Mouse (Mus musculus): ENCODE measurements around the gene Mrln. TPM values are rescaled to one million over a fixed set of nuclear protein-coding genes. Genes with fewer than 3 reads are reported as not detected.
A peak's percentile ranks its signal among the peaks of the same experiment; 100 is the strongest.

Gene Mrln
- polyA plus RNA-seq (2015; fragmentation: Nextera tagmentation; extraction: Ambion mirVana), result 0.65 and 1.6 TPM in 2 replicates

GRCm38 (mm10) chr10:70204505-70205399 is at the start of gene Mrln:
Gene Mrln, plus strand, starts transcription at chr10:70204664.
- ATAC-seq (replicated peaks), result no peak
- H3K27ac ChIP-seq (replicated peaks), result no peak within 1 kb of the TSS
- no peaks in the 10 kb centered on the region for H3K27me3 ChIP-seq
- H3K36me3 ChIP-seq, result no peaks in the 10 kb centered on the region
- no peak within 1 kb of the TSS for H3K4me3 ChIP-seq
- H3K4me1 ChIP-seq, result peaks cover 12% of the 10 kb centered on the region
- H3K9me3 ChIP-seq, result no peaks in the 10 kb centered on the region
- H3K4me2 ChIP-seq (replicated peaks), result no peak within 1 kb of the TSS
- WGBS, result 54% methylated on average over 17 of the region's 17 CpGs
- no peak within 1 kb of the TSS for H3K9ac ChIP-seq (replicated peaks)

GRCm38 (mm10) chr10:70156431-70157165 is 47.9 kb upstream of the Mrln start:
- no peaks in the 10 kb centered on the region for H3K9me3 ChIP-seq
- no peaks in the 10 kb centered on the region for H3K4me1 ChIP-seq
- ATAC-seq (replicated peaks), result no peak
- H3K27ac ChIP-seq (replicated peaks), result no peak overlapping the region
- no peak overlapping the region for H3K9ac ChIP-seq (replicated peaks)
- no peak overlapping the region for H3K4me3 ChIP-seq
- H3K4me2 ChIP-seq (replicated peaks), result no peak overlapping the region
- 70% methylated on average over 3 of the region's 3 CpGs for WGBS
- H3K36me3 ChIP-seq, result peaks cover 13% of the 10 kb centered on the region; the same call in 1 of the 2 replicates
- no peaks in the 10 kb centered on the region for H3K27me3 ChIP-seq

GRCm38 (mm10) chr10:70159651-70160320 is 44.7 kb upstream of the Mrln start:
- WGBS, result 71% methylated on average over 12 of the region's 12 CpGs
- peaks cover 6% of the 10 kb centered on the region; the same call in 1 of the 2 replicates for H3K4me1 ChIP-seq
- H3K27me3 ChIP-seq, result no peaks in the 10 kb centered on the region
- H3K9ac ChIP-seq (replicated peaks), result no peak overlapping the region
- H3K4me3 ChIP-seq, result no peak overlapping the region
- H3K4me2 ChIP-seq (replicated peaks), result no peak overlapping the region
- H3K36me3 ChIP-seq, result 0 out of 2 replicates have a peak, but pooled peaks cover 10% of the 10 kb centered on the region
- no peak overlapping the region for H3K27ac ChIP-seq (replicated peaks)
- no peak for ATAC-seq (replicated peaks)
- no peaks in the 10 kb centered on the region for H3K9me3 ChIP-seq

- Histone ChIP-seq H3K9me3 (no peaks in the 10 kb centered on the region), H3K36me3 (0 out of 2 replicates have a peak, but pooled peaks cover 6% of the 10 kb centered on the region), H3K27ac (replicated peaks) (no peak overlapping the region), H3K4me2 (replicated peaks) (no peak overlapping the region), H3K4me1 (peaks cover 6% of the 10 kb centered on the region; the same call in 1 of the 2 replicates), H3K9ac (replicated peaks) (no peak overlapping the region), H3K27me3 (no peaks in the 10 kb centered on the region), H3K4me3 (no peak overlapping the region)
- WGBS, result 90% methylated on average over 12 of the region's 12 CpGs
- no peak for ATAC-seq (replicated peaks)
Observed at GRCm38 (mm10) chr10:70160811-70161210, 43.7 kb upstream of the Mrln start.

- Histone ChIP-seq H3K27me3 (no peaks in the 10 kb centered on the region), H3K36me3 (no peaks in the 10 kb centered on the region), H3K9me3 (no peaks in the 10 kb centered on the region), H3K4me3 (no peak overlapping the region), H3K4me2 (replicated peaks) (no peak overlapping the region), H3K9ac (replicated peaks) (no peak overlapping the region), H3K4me1 (peaks cover 6% of the 10 kb centered on the region; the same call in 1 of the 2 replicates), H3K27ac (replicated peaks) (no peak overlapping the region)
- WGBS, result 93% methylated on average over 14 of the region's 14 CpGs
- no peak for ATAC-seq (replicated peaks)
Observed at GRCm38 (mm10) chr10:70161504-70161903, 43.0 kb upstream of the Mrln start.

- peaks cover 6% of the 10 kb centered on the region; the same call in 1 of the 2 replicates for H3K4me1 ChIP-seq
- no peaks in the 10 kb centered on the region for H3K9me3 ChIP-seq
- H3K27ac ChIP-seq (replicated peaks), result no peak overlapping the region
- WGBS, result 45% methylated on average over 5 of the region's 5 CpGs
- no peak for ATAC-seq (replicated peaks)
- H3K9ac ChIP-seq (replicated peaks), result no peak overlapping the region
- H3K4me2 ChIP-seq (replicated peaks), result no peak overlapping the region
- H3K27me3 ChIP-seq, result no peaks in the 10 kb centered on the region
- H3K36me3 ChIP-seq, result peaks cover 10% of the 10 kb centered on the region; the same call in 1 of the 2 replicates
- H3K4me3 ChIP-seq, result no peak overlapping the region
Observed at GRCm38 (mm10) chr10:70163681-70164080, 40.8 kb upstream of the Mrln start.

GRCm38 (mm10) chr10:70165877-70166276 is 38.6 kb upstream of the Mrln start:
- H3K4me3 ChIP-seq, result no peak overlapping the region
- H3K36me3 ChIP-seq, result peaks cover 10% of the 10 kb centered on the region; the same call in 1 of the 2 replicates
- no peak overlapping the region for H3K9ac ChIP-seq (replicated peaks)
- no peak for ATAC-seq (replicated peaks)
- no peak overlapping the region for H3K27ac ChIP-seq (replicated peaks)
- H3K9me3 ChIP-seq, result no peaks in the 10 kb centered on the region
- H3K4me2 ChIP-seq (replicated peaks), result no peak overlapping the region
- H3K4me1 ChIP-seq, result peaks cover 6% of the 10 kb centered on the region; the same call in 1 of the 2 replicates
- 74% methylated on average over 6 of the region's 6 CpGs for WGBS
- H3K27me3 ChIP-seq, result no peaks in the 10 kb centered on the region

- 95% methylated on average over 5 of the region's 5 CpGs for WGBS
- no peak overlapping the region for H3K4me3 ChIP-seq
- no peaks in the 10 kb centered on the region for H3K27me3 ChIP-seq
- no peaks in the 10 kb centered on the region for H3K9me3 ChIP-seq
- H3K27ac ChIP-seq (replicated peaks), result no peak overlapping the region
- H3K36me3 ChIP-seq, result peaks cover 10% of the 10 kb centered on the region; the same call in 1 of the 2 replicates
- H3K4me1 ChIP-seq, result peaks cover 6% of the 10 kb centered on the region; the same call in 1 of the 2 replicates
- no peak for ATAC-seq (replicated peaks)
- H3K9ac ChIP-seq (replicated peaks), result no peak overlapping the region
- H3K4me2 ChIP-seq (replicated peaks), result no peak overlapping the region
Observed at GRCm38 (mm10) chr10:70166427-70166826, 38.0 kb upstream of the Mrln start.

GRCm38 (mm10) chr10:70167625-70168024 is 36.8 kb upstream of the Mrln start:
- no peak overlapping the region for H3K9ac ChIP-seq (replicated peaks)
- WGBS, result 76% methylated on average over 11 of the region's 11 CpGs
- H3K4me3 ChIP-seq, result no peak overlapping the region
- no peak overlapping the region for H3K4me2 ChIP-seq (replicated peaks)
- H3K36me3 ChIP-seq, result peaks cover 10% of the 10 kb centered on the region; the same call in 1 of the 2 replicates
- no peak overlapping the region for H3K27ac ChIP-seq (replicated peaks)
- H3K27me3 ChIP-seq, result no peaks in the 10 kb centered on the region
- peaks cover 6% of the 10 kb centered on the region; the same call in 1 of the 2 replicates for H3K4me1 ChIP-seq
- ATAC-seq (replicated peaks), result no peak
- H3K9me3 ChIP-seq, result no peaks in the 10 kb centered on the region

GRCm38 (mm10) chr10:70168396-70168795 is 36.1 kb upstream of the Mrln start:
- H3K27me3 ChIP-seq, result no peaks in the 10 kb centered on the region
- 88% methylated on average over 13 of the region's 13 CpGs for WGBS
- H3K9me3 ChIP-seq, result no peaks in the 10 kb centered on the region
- no peak overlapping the region for H3K4me2 ChIP-seq (replicated peaks)
- ATAC-seq (replicated peaks), result no peak
- no peak overlapping the region for H3K4me3 ChIP-seq
- H3K27ac ChIP-seq (replicated peaks), result 0 out of 2 replicates have a peak overlapping the region, but pooled peaks have one; percentile 2
- H3K36me3 ChIP-seq, result peaks cover 10% of the 10 kb centered on the region; the same call in 1 of the 2 replicates
- no peak overlapping the region for H3K9ac ChIP-seq (replicated peaks)
- H3K4me1 ChIP-seq, result peaks cover 5% of the 10 kb centered on the region; the same call in 1 of the 2 replicates

GRCm38 (mm10) chr10:70169044-70169443 is 35.4 kb upstream of the Mrln start:
- H3K9ac ChIP-seq (replicated peaks), result no peak overlapping the region
- H3K4me3 ChIP-seq, result no peak overlapping the region
- H3K4me1 ChIP-seq, result no peaks in the 10 kb centered on the region
- 82% methylated on average over 18 of the region's 18 CpGs for WGBS
- no peak for ATAC-seq (replicated peaks)
- no peaks in the 10 kb centered on the region for H3K27me3 ChIP-seq
- H3K27ac ChIP-seq (replicated peaks), result 0 out of 2 replicates have a peak overlapping the region, but pooled peaks have one; percentile 2
- H3K4me2 ChIP-seq (replicated peaks), result no peak overlapping the region
- no peaks in the 10 kb centered on the region for H3K9me3 ChIP-seq
- H3K36me3 ChIP-seq, result peaks cover 10% of the 10 kb centered on the region; the same call in 1 of the 2 replicates
